Mouse (Mus musculus): Measurements from ENCODE around the gene Ripply3. TPM values are rescaled to one million over a fixed set of nuclear protein-coding genes. Genes with fewer than 3 reads are reported as not detected.

Gene Ripply3
- polyA plus RNA-seq, 1 experiment from 2014 or later = 0.99 TPM

- H3K36me3 ChIP-seq (ENCODE audit: control insufficient read depth, insufficient read depth) = no peaks in the 10 kb centered on the region
- H3K27me3 ChIP-seq (replicated peaks; ENCODE audit: control insufficient read depth, insufficient read depth, low read length) = no peaks in the 10 kb centered on the region
- H3K4me3 ChIP-seq (replicated peaks; ENCODE audit: low read length) = peak overlapping the region; percentile 73
- peak overlapping the region; percentile 100 for H3K27ac ChIP-seq (ENCODE audit: low read length)
- peak; percentile 81 for ATAC-seq
- H3K9me3 ChIP-seq (ENCODE audit: control insufficient read depth, low read length) = no peaks in the 10 kb centered on the region
- peak overlapping the region; percentile 73 for H3K9ac ChIP-seq (replicated peaks; ENCODE audit: low read depth, low read length)
- under 1% methylated on average over 20 of the region's 20 CpGs for WGBS
- H3K4me1 ChIP-seq (replicated peaks; ENCODE audit: control insufficient read depth, insufficient read depth, low read length) = peaks cover 19% of the 10 kb centered on the region
- H3K4me2 ChIP-seq (ENCODE audit: low read length) = peak overlapping the region; percentile 57
Observed at GRCm38 (mm10) chr16:94312663-94313228, 15.5 kb upstream of the Ripply3 start.

- H3K4me1 ChIP-seq (replicated peaks; ENCODE audit: control insufficient read depth, insufficient read depth, low read length) = peaks cover 17% of the 10 kb centered on the region
- no peaks in the 10 kb centered on the region for H3K27me3 ChIP-seq (replicated peaks; ENCODE audit: control insufficient read depth, insufficient read depth, low read length)
- peak within 1 kb of the TSS; percentile 73 for H3K4me3 ChIP-seq (replicated peaks; ENCODE audit: low read length)
- H3K4me2 ChIP-seq (ENCODE audit: low read length) = peak within 1 kb of the TSS; percentile 57
- H3K9me3 ChIP-seq (ENCODE audit: control insufficient read depth, low read length) = no peaks in the 10 kb centered on the region
- no peaks in the 10 kb centered on the region for H3K36me3 ChIP-seq (ENCODE audit: control insufficient read depth, insufficient read depth)
- H3K27ac ChIP-seq (ENCODE audit: low read length) = peak within 1 kb of the TSS; percentile 100
- under 1% methylated on average over 64 of the region's 64 CpGs for WGBS
- H3K9ac ChIP-seq (replicated peaks; ENCODE audit: low read depth, low read length) = peak within 1 kb of the TSS; percentile 93
- peak; percentile 91 for ATAC-seq
Observed at GRCm38 (mm10) chr16:94313229-94314030, 14.8 kb upstream of the Ripply3 start, which contains the start of gene Hlcs. Gene Hlcs, minus strand, starts transcription at chr16:94313571.

GRCm38 (mm10) chr16:94314626-94315025 is 13.6 kb upstream of the Ripply3 start:
- no peak overlapping the region for H3K9ac ChIP-seq (replicated peaks; ENCODE audit: low read depth, low read length)
- H3K27ac ChIP-seq (ENCODE audit: low read length) = no peak overlapping the region; the same call in 1 of the 2 replicates
- no peaks in the 10 kb centered on the region for H3K27me3 ChIP-seq (replicated peaks; ENCODE audit: control insufficient read depth, insufficient read depth, low read length)
- no peak overlapping the region for H3K4me3 ChIP-seq (replicated peaks; ENCODE audit: low read length)
- H3K9me3 ChIP-seq (ENCODE audit: control insufficient read depth, low read length) = no peaks in the 10 kb centered on the region
- 97% methylated on average over 5 of the region's 5 CpGs for WGBS
- no peak overlapping the region for H3K4me2 ChIP-seq (ENCODE audit: low read length)
- H3K4me1 ChIP-seq (replicated peaks; ENCODE audit: control insufficient read depth, insufficient read depth, low read length) = peaks cover 17% of the 10 kb centered on the region
- H3K36me3 ChIP-seq (ENCODE audit: control insufficient read depth, insufficient read depth) = no peaks in the 10 kb centered on the region
- no peak for ATAC-seq

GRCm38 (mm10) chr16:94315215-94315614 is 13.0 kb upstream of the Ripply3 start:
- WGBS = 32% methylated on average over 1 of the region's 1 CpGs
- H3K9me3 ChIP-seq (ENCODE audit: control insufficient read depth, low read length) = no peaks in the 10 kb centered on the region
- H3K9ac ChIP-seq (replicated peaks; ENCODE audit: low read depth, low read length) = no peak overlapping the region
- peaks cover 17% of the 10 kb centered on the region for H3K4me1 ChIP-seq (replicated peaks; ENCODE audit: control insufficient read depth, insufficient read depth, low read length)
- H3K4me3 ChIP-seq (replicated peaks; ENCODE audit: low read length) = no peak overlapping the region
- no peak overlapping the region for H3K27ac ChIP-seq (ENCODE audit: low read length)
- H3K27me3 ChIP-seq (replicated peaks; ENCODE audit: control insufficient read depth, insufficient read depth, low read length) = no peaks in the 10 kb centered on the region
- no peak for ATAC-seq
- no peaks in the 10 kb centered on the region for H3K36me3 ChIP-seq (ENCODE audit: control insufficient read depth, insufficient read depth)
- no peak overlapping the region for H3K4me2 ChIP-seq (ENCODE audit: low read length)

GRCm38 (mm10) chr16:94317752-94318151 is 10.5 kb upstream of the Ripply3 start:
- H3K4me2 ChIP-seq (ENCODE audit: low read length) = no peak overlapping the region
- peaks cover 9% of the 10 kb centered on the region for H3K4me1 ChIP-seq (replicated peaks; ENCODE audit: control insufficient read depth, insufficient read depth, low read length)
- no peaks in the 10 kb centered on the region for H3K9me3 ChIP-seq (ENCODE audit: control insufficient read depth, low read length)
- no peaks in the 10 kb centered on the region for H3K36me3 ChIP-seq (ENCODE audit: control insufficient read depth, insufficient read depth)
- H3K4me3 ChIP-seq (replicated peaks; ENCODE audit: low read length) = no peak overlapping the region
- no peak overlapping the region for H3K27ac ChIP-seq (ENCODE audit: low read length)
- no peak for ATAC-seq
- WGBS = 81% methylated on average over 5 of the region's 5 CpGs
- H3K9ac ChIP-seq (replicated peaks; ENCODE audit: low read depth, low read length) = no peak overlapping the region
- no peaks in the 10 kb centered on the region for H3K27me3 ChIP-seq (replicated peaks; ENCODE audit: control insufficient read depth, insufficient read depth, low read length)

- Histone ChIP-seq H3K4me3 (replicated peaks; ENCODE audit: low read length) (no peak overlapping the region), H3K9ac (replicated peaks; ENCODE audit: low read depth, low read length) (no peak overlapping the region), H3K36me3 (ENCODE audit: control insufficient read depth, insufficient read depth) (no peaks in the 10 kb centered on the region), H3K27ac (ENCODE audit: low read length) (no peak overlapping the region), H3K4me2 (ENCODE audit: low read length) (no peak overlapping the region), H3K27me3 (replicated peaks; ENCODE audit: control insufficient read depth, insufficient read depth, low read length) (no peaks in the 10 kb centered on the region), H3K4me1 (replicated peaks; ENCODE audit: control insufficient read depth, insufficient read depth, low read length) (no peaks in the 10 kb centered on the region), H3K9me3 (ENCODE audit: control insufficient read depth, low read length) (no peaks in the 10 kb centered on the region)
- 80% methylated on average over 5 of the region's 5 CpGs for WGBS
- no peak for ATAC-seq
Observed at GRCm38 (mm10) chr16:94320223-94320622, 8.0 kb upstream of the Ripply3 start.

GRCm38 (mm10) chr16:94323681-94324080 is 4.5 kb upstream of the Ripply3 start:
- no peak overlapping the region for H3K4me3 ChIP-seq (replicated peaks; ENCODE audit: low read length)
- no peak overlapping the region for H3K4me2 ChIP-seq (ENCODE audit: low read length)
- H3K4me1 ChIP-seq (replicated peaks; ENCODE audit: control insufficient read depth, insufficient read depth, low read length) = peaks cover 11% of the 10 kb centered on the region
- no peak for ATAC-seq
- H3K27me3 ChIP-seq (replicated peaks; ENCODE audit: control insufficient read depth, insufficient read depth, low read length) = peaks cover 18% of the 10 kb centered on the region
- H3K9ac ChIP-seq (replicated peaks; ENCODE audit: low read depth, low read length) = no peak overlapping the region
- no peak overlapping the region for H3K27ac ChIP-seq (ENCODE audit: low read length)
- 70% methylated on average over 5 of the region's 5 CpGs for WGBS
- no peaks in the 10 kb centered on the region for H3K36me3 ChIP-seq (ENCODE audit: control insufficient read depth, insufficient read depth)
- no peaks in the 10 kb centered on the region for H3K9me3 ChIP-seq (ENCODE audit: control insufficient read depth, low read length)

GRCm38 (mm10) chr16:94326008-94326407 is 2.2 kb upstream of the Ripply3 start:
- no peak overlapping the region for H3K27ac ChIP-seq (ENCODE audit: low read length)
- H3K36me3 ChIP-seq (ENCODE audit: control insufficient read depth, insufficient read depth) = no peaks in the 10 kb centered on the region
- H3K4me1 ChIP-seq (replicated peaks; ENCODE audit: control insufficient read depth, insufficient read depth, low read length) = peaks cover 25% of the 10 kb centered on the region
- ATAC-seq = no peak
- WGBS = 90% methylated on average over 3 of the region's 3 CpGs
- no peaks in the 10 kb centered on the region for H3K9me3 ChIP-seq (ENCODE audit: control insufficient read depth, low read length)
- H3K4me2 ChIP-seq (ENCODE audit: low read length) = no peak overlapping the region
- no peak overlapping the region for H3K4me3 ChIP-seq (replicated peaks; ENCODE audit: low read length)
- H3K9ac ChIP-seq (replicated peaks; ENCODE audit: low read depth, low read length) = no peak overlapping the region
- peaks cover 18% of the 10 kb centered on the region for H3K27me3 ChIP-seq (replicated peaks; ENCODE audit: control insufficient read depth, insufficient read depth, low read length)

- Histone ChIP-seq H3K9ac (replicated peaks; ENCODE audit: low read depth, low read length) (no peak overlapping the region), H3K27ac (ENCODE audit: low read length) (no peak overlapping the region), H3K4me3 (replicated peaks; ENCODE audit: low read length) (peak overlapping the region; percentile 46), H3K4me2 (ENCODE audit: low read length) (peak overlapping the region; percentile 79), H3K4me1 (replicated peaks; ENCODE audit: control insufficient read depth, insufficient read depth, low read length) (peaks cover 25% of the 10 kb centered on the region), H3K27me3 (replicated peaks; ENCODE audit: control insufficient read depth, insufficient read depth, low read length) (peaks cover 18% of the 10 kb centered on the region), H3K9me3 (ENCODE audit: control insufficient read depth, low read length) (no peaks in the 10 kb centered on the region), H3K36me3 (ENCODE audit: control insufficient read depth, insufficient read depth) (no peaks in the 10 kb centered on the region)
- ATAC-seq = no peak
- WGBS = 8% methylated on average over 25 of the region's 25 CpGs
Observed at GRCm38 (mm10) chr16:94328881-94329867, 954 bp downstream of the Ripply3 start.
